Mouse (Mus musculus) testis, postnatal 10 days (tissue): ENCODE data around the gene Fam162a.
A peak's percentile ranks its signal among the peaks of the same experiment; 100 is the strongest.
"Not testable (repeated sequence)": the region's sequence is repeated elsewhere in the genome, so short reads cannot be mapped to it uniquely, and the experiment has no call there.

Source experiments
- DNase-seq: peaks from one replicate; pipeline ENCODE4 v3.0.0; 2021; ENCODE audit warnings: low spot score

Fam162a gene

DNA sequence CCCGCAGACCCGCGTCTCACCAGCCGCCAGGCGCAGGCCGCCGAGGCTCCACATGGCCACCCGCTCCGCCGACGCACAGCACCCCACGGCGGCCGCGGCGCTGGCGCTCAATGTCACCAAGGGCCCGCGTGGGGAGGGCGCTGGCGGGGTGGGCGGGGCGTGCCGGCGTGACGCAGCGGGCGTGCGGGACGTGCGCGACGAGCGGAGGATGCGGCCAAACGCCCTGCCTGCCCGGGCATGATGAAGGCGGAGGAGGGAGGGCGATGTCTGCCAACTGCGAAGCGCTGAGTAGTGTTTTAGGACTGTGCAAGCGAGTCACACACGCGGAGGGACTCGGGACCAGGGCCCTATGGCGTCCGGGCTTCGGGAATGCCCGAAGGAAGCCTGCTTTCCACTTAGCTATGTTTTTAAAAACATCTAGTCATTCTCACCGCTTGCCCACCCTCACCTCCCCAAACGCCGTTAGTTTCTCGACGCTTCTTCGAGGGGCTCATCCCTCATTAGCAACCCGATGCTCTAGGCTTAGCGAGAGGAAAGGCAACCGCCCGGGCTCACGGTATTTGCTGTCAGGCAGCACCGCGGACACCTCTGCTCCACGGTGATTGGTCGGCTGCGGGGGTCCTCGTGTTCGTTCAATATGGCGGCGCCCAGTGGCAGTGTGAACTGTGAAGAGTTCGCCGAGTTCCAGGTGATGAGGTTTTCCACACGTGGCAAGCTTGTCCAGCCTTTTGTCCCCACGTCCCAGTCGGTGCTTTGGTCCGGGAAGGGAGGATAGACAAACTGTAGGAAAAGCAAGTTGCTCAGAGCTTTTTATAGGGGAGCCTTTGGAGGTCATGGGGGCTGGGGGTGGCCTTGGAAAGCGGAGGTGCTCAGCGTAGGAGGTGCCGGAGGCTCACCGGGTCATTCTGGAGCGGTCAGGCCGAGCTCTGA is at the start of gene Fam162a, which contains the start of gene Ccdc58:
Fam162a (minus strand) TSS at position 145 of the 930 bp plus-strand sequence.
Ccdc58 (plus strand) TSS at position 236 of the 930 bp plus-strand sequence.
- peak; percentile 96 for DNase-seq

DNA sequence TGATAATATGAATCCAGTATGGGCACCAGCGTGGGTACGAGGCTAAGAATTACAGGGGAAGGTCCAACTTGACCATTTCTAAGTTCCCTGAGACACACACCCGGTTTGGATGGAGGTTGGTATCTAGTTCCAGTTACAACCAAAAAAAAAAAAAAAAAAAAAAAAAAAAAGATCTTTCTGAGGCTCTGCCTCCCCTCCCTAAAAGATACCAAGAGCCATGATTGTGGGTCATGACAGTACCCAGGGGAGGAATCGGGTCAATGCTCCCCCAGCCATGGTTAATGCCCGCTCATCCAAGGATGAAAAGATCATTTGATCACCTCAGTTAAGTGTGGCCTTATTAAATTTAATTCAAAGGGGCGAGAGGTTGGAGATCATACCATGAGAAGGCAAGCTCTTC is 44.4 kb upstream of the Fam162a start:
- not testable (repeated sequence) for DNase-seq

DNA sequence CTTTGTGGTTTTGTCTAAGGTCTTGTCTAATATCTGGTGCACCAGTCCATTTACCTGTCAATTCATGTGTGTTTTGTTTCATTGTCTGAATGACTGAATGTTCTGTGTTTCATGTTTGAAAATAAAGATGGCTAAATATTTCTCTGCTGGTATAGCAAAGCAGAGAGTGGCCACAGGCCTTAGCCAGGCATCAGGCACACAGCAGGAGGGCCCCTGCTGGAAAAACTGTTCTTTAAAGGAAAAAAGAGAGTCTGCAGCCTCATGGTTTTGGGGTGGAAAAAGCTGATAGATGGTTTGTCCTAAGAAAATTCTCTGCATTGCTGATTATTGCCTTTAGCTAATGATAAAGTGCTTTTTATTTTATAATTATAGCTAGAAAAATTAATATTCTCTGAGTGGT is 40.1 kb upstream of the Fam162a start:
- not testable (repeated sequence) for DNase-seq

DNA sequence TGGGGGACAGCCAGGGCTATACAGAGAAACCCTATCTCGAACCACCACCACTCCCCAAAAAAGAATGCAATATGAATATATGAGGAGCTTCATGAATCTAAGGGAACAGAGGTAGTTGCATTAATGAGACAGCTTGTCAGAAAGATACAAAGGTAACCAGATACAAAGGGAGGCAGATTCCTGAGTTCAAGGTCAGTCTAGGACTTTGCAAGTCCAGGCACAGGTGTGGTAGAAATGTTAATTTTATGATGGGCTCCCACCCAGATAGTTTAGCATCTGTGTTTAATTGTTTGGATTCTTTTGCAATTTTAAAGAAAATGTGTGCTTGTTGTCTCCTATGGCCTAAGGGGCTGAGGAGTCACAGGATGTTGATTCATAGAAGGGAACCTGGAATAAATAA is 30.8 kb upstream of the Fam162a start:
- no peak for DNase-seq

DNA sequence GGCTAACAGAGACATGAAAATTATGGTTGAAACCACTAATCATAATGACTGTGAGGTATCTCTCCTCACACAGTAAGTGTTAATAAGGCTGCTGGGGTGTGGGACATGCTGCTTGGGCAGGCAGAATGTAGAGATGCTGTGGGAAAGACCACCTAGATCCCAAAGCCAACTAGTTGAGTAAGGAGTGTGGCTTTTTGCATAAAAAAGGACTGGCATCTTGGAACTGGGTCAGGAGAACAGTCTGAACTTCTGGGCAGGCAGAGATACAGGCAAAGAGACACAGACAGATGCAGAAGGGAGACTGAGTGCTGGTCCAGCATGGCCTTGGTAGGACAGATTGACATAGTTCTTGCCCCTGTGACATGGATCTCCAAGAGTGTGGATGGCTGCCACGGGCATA is 30.1 kb upstream of the Fam162a start:
- DNase-seq = no peak

DNA sequence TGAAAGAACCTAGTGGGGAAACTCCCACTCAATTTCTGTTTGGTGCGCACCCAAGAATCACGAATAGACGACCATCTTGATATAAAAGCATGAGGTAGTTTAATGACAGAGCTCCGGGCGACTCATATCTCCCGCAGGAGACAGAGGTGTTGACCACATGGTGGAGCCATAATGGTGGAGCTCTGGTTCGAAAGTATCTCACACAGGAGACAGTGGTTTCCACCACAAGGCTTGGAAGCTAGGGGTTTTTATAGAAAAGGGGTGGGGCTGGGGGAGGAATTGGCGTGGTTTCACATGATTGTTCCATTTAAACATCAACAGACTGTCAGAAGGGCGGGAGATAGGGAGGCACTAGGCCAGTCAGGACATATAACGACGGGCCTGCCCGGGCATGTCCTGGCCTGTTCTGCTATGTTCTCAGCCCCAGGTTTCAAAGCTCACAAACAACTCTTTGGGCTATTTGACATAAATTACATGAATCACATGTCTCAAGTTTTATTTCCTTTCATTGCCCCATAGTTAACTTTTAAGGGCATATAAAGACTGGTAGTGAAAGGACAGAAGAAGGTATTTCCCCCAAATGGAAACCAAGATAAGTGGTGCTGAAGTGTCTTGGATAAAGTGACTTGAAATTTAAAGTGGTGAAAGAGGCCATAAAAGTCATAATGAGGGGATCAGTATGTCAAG is 26.6 kb upstream of the Fam162a start:
- not testable (repeated sequence) for DNase-seq

DNA sequence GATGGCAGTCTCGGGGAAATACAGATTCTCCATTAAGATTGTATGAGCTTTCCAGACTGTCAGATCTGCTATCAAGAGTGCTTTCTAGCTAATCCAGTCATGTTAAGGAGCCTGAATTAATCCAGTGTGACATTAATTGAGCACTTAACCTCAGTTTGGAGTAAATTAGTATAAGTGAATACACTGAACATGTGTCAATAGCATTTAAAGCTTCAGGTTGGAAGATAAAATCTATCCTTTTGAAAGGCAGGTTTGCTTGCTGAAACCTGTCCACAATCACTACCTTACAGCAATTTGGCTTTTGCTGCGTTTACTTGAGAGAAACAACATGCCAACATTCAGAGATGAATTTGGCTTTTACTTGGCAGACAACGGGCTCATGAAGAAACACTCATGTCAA is 22.7 kb upstream of the Fam162a start:
- DNase-seq = no peak

DNA sequence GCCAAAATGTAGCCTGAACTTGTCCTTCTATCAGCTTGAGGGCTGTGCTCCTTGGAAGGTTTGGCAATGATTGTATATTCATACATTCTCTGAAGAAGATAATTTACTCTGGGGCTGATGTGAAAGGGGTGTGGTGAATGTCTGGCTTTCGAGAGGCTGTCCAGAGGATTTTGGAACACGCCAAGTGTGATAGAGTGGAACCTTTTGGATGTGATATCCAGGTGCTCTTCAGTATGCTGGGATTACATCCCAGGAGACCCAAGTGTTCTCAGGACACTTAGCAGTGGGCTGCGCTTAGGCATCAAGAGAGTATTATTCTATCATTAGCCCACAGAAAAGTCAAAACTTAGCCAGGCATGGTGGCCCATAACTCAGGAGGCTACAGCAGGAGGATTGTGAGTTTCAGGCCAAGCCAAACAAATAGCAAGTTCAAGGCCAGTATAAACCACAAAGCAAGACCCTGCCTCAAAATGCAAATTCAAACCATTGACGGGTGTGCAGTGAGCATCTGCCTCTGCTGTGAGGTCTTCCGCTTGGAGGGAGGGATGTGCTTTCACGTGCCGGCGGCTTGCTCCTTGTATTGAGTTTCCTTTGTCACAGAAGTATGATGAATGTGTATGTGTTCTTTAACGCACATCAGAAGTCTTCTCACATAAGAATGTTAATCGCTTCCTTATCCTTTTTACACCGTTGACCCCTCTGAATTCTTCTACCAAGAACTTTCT is 19.6 kb upstream of the Fam162a start:
- DNase-seq = no peak

DNA sequence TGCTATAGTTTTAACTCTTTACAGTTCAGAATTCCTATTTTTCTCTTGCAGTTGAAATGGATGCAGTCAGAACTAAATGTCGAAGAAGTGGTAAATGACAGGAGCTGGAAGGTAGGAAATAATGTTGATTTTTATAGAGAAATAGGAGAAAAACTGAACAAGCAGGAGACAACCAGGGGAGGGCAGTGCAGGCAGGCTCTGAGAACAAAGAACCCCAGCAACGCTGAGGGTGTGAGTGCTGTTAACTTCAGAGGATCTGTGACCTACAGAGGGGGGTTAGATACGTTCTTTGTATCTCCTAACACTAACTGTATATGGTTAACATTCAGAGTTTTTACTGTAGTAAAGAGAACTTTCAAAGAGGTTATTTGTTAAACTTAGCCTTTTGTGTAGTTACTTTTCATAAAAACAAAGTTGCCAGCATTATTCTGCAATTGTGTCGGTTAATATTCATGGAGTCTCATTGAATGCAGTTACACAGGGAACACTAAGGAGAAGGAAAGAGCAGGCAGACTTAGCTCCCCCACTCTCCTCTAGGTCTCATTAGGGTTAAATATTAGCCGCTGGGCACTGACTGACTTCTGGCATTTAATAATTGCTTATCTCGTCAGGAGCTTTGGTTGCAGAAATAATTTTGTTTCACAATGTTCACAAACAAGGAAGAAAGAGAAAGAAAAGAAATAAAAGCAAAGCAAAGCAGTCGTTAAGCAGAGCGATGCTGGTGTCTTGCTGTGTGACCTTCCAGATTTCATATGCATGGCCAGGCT is 18.6 kb upstream of the Fam162a start:
- no peak for DNase-seq

DNA sequence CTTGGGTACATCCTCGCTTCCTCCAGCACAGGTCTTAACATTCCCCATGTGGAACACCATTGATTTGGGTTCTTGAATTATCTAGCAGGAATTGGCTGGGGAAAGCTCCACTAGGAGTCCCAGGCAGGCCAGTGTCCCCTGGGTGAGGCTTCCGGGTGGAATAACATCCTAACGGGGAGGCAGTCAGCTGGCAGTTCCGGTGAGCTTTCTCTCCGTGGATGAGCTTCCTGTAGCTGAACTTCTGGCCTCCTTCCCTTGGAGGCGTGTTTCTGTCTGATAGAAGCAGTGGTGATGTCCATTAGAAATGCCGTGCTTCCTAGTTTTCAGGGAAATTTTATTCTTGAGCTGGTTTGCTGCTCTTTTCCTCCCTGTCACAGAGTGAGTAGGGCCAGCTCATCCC is 17.7 kb upstream of the Fam162a start:
- no peak for DNase-seq

DNA sequence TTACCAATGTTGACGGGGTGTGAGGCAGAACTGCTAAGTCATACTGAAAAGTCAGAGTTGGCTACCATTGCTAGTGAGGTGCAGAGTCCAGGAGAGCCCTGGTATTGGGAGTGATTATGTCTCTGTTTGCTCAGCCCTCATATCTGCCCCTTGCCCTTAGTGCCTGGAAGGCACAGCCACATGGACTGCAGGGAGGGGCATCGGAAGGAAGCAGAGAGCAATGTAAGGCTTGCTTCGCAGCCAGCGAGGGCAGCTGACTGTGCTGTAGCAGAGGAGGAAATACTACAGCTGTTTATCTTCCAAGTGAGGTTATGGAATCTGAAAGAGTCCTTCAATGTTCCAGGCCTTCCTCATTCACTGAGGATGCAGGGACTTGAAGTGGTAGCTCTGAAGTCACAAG is 16.5 kb upstream of the Fam162a start:
- no peak for DNase-seq

DNA sequence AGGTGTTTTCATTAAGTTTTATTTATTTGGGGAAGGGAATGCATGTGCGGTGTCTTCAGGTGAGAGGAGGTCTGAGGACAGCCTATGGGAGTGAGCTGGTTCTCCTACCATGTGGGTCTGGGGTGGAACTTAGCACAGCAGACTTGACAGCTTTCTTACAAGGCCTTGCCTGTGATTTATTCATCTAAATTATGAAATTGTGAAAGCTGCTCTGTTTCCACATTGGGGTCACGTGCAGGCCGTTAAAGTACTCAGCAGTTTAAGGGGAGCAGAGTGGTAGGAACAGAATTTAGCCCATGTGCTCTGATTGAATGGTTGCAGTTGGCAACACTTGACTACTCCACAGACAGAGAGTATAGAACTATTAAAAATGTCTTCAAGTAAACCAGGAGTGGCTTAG is 8.5 kb upstream of the Fam162a start:
- no peak for DNase-seq

DNA sequence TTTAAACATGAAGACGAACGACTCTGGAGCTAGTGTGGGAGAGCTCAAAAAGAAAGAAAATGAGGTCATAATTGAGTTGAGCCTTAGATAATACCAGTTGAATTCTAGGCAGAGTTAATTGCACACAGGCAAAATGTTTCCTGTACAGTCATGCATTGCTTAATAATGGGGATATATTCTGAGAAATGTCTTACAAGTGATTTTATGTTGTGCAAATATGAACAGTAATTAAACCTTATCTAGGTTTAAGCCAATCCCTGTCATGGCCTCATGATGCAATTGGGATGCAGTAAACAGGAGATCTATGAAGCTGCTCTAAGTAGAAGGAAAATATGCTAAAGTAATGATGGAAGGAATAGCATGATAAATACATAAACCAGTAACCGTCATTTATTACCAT is 3.4 kb upstream of the Fam162a start:
- DNase-seq = no peak

DNA sequence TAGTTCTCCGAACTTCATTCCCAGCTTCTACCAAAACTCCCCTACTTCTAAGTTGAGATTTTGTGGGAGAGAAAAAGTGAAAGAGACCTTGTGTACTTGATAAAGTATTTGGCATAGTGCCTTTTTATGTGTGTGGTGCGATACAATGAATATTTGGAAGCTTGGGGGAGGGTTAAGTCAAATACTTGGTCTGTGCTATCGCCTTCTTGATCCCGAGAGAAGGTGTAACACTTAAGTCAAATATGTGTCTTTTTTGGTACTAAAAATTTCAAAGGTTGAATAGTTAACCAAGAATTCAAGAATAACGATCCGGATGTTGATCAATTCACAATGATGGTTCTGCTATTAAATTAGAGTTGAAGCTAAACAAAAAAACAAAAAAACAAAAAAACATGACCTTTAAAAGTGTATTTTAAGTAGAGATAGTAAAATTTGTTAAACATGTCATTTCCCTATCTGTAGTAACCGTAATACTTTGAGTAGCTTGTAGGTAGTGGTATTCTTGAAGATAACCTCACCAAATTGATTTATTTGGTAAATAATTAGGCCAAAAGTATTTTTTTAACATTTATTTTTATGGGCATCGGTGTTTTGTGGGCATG is 1.1 kb upstream of the Fam162a start:
- DNase-seq = no peak

DNA sequence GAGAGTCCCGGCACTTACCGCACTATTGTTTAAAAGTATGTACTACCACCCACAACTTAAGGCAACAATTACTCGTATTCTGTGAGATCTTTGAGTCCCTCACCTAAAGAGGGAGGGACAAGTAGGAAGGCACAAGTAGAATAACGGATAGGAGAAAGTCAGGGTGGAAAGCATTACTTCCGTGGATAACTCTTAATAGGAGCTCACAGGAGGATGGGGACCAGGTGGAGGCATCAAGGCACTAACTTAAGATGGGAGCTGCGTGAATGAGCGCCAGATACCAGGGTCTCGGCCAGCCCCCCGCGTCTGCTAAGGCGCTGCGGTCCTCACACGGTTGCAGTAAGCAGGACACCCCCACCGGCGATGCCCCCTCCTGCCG is 334 bp downstream of the Fam162a start:
- DNase-seq = no peak

DNA sequence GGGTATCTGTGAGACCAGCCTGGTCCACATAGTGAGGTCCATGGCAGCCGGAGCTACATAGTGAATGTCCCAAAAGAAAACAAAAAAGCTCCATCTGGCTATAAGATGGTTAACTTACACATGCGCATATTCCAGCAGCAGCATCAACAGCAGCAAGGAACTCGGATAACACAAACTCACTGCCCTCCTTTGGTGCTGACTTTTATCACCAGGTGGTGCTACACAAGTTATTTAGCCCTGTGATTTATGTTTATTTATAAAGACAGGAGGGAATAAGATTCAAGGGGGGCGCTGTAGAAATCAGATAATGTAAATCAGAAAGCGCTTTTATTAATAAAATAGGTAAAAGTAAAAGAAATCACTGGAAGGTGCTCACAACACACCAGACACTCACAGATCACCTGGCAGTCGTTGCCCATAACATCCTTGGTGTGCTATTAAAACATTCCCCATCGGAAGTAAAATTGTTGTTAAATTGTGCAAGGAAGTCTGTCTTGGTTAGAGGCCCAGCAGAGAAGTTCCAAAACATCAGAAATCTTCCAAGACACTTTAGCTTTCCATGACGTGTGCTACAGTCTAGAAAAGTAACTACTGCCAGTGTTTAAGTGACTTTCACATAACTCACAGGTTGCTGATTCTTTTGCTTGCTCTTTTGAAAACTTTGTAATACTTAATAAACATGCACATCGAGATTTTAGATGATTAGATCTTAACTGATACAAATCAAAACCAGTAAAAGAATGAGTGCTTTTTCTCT is 1.4 kb downstream of the Fam162a start:
- no peak for DNase-seq

DNA sequence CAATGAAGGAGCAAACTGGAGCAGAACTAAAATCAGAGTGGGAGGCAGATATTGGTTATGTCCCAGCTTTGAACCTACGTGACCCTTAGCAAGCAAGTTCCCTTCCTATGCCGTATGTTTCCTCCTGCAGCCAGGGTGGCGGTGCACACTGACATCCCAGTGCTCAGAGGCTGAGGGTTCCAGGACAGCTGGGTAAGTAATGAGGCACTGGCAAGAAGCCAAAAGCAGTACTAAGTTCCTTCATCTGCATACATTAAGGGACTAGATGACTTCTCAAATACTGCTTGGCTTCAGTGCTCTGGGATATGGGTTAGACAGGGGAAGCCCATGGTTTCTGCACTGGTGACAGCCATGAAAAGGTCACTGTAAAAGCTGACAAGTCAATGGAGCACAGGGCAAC is 3.0 kb downstream of the Fam162a start:
- DNase-seq = no peak

DNA sequence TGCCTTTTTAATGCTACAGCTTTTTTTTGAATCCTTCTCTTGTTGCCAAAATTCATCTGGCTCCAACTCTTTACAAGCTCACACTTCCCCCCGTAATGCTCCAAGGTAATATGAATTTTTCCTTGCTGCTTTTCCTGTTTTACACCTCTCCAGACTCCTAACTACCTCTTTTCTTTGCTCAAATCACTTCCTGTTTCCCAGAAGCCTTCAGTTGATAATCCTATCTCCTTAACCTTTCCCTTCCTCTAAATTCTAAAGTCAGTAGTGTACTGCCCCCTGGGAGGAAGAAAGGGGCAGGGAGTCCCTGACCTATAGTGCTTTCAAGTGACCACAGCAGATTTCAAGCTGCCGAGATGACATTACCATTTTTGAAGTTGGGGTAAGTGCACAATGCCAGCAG is 3.7 kb downstream of the Fam162a start:
- DNase-seq = no peak

DNA sequence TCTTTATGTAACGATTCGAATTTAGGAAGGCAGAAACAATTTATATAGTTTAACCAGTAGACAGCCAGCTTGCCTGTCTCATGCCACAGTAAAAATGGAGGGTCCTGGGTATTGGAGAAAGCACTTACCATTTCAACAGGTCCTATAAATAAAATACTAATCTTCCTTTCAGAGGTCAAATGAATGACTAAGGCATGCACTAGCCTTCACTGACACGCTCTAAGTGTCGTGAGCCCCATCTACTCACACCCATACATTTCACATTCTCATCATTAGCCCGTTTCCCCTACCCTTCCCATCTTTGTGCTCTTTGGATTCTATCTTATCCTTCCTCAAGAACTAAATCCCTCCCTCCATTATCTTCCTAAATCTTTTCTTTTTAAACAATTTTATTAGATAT is 6.5 kb downstream of the Fam162a start:
- DNase-seq = no peak

DNA sequence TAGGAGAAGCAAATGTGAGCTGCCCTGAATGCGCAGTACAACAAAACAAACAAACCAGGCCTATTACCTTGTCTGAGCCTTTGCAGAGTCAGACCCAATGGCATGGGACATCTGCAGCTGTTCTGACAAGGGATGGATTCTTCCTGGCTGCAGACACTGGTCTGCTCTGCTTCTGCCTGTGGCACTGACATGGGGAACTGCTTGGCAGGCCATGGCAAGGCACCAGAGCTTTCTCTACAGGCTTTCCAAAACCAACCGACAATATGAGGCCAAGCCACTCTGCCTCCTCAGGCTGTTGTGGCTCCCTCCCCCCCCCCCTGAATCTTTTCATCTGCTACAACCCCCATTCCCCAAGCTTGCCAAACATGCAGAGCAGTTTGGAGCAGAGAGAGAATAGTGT is 8.1 kb downstream of the Fam162a start:
- no peak for DNase-seq

DNA sequence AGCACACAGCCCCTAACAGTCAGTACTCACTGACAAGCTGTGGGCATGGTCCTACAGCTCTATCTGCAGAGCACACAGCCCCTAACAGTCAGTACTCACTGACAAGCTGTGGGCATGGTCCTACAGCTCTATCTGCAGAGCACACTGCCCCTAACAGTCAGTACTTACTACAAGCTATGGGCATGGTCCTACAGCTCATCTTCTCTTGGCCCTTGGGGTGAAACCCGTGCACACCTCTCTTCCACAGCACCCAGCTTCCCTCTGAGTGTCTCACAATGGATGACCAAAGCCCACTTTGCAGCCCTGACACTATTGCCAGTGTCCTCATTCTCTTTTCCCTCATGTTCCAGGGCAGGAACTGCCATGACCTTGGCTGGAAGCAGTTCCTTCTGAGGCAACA is 8.9 kb downstream of the Fam162a start:
- DNase-seq = not testable (repeated sequence)
